Mouse (Mus musculus): ENCODE results near the gene Gfer. TPM values are rescaled to one million over a fixed set of nuclear protein-coding genes. Genes with fewer than 3 reads are reported as not detected.
A peak's percentile ranks its signal among the peaks of the same experiment; 100 is the strongest.

Gfer gene
- polyA plus RNA-seq, 1 experiment = 29.8 TPM

DNA sequence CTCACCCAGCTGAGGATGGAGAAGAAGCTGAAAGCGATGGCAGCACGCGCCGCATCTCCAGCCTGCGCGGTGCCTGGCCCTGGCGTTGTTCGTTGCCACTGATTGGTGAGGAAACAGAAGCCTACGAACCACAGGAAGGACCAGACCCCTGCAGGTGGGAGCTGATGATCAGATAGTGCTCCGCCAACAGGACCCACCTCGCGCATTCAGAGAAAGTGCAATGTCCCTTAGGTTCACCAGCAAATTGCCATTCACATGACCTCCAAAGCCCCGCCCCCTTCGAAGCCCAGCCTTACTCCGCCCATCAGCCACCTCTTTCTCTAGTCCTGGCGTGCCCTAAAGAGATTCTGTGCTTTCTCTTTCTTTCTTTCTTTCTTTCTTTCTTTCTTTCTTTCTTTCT, 9.4 kb downstream of the Gfer start:
- 50% methylated on average over 16 of the region's 16 CpGs for WGBS
- Histone ChIP-seq H3K4me1 (ENCODE audit: control insufficient read depth, insufficient read depth, low read length) (no peaks in the 10 kb centered on the region), H3K27ac (ENCODE audit: insufficient read depth, low read depth, low read length) (no peak overlapping the region), H3K4me3 (ENCODE audit: insufficient read depth, low read depth, low read length) (no peak overlapping the region), H3K27me3 (replicated peaks; ENCODE audit: control insufficient read depth, insufficient read depth, low read length) (0 out of 2 replicates have a peak, but pooled peaks cover 2% of the 10 kb centered on the region), H3K36me3 (ENCODE audit: control insufficient read depth, insufficient read depth, low read length) (no peaks in the 10 kb centered on the region)
- TF ChIP-seq CTCF (conservative IDR thresholded peaks at IDR 0.05; ENCODE audit: insufficient read depth, insufficient read length, low read depth, low read length) = no peak
- no peak for TF ChIP-seq POLR2A (IDR thresholded peaks at IDR 0.05; ENCODE audit: low read depth, low read length)
- peak; percentile 72 for DNase-seq

DNA sequence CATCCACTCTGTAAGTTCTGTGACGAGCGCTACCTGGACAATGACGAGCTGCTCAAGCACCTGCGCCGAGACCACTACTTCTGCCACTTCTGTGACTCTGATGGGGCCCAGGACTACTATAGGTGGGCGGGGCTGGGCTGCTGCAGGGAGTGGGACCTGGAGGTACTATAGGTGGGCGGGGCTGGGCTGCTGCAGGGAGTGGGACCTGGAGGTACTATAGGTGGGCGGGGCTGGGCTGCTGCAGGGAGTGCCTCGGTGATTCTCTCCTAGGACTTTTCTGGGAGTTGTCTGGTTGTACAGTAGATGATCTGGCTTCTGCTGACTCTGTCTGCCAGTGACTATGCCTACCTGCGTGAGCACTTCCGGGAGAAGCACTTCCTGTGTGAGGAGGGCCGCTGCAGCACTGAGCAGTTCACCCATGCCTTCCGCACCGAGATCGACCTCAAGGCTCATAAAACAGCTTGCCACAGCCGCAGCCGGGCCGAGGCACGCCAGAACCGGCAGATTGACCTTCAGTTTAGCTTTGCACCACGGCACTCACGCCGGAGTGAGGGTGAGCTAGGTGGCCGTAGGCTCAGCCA, 18.4 kb downstream of the Gfer start:
- Histone ChIP-seq H3K27me3 (replicated peaks; ENCODE audit: control insufficient read depth, insufficient read depth, low read length) (no peaks in the 10 kb centered on the region), H3K4me1 (ENCODE audit: control insufficient read depth, insufficient read depth, low read length) (no peaks in the 10 kb centered on the region), H3K36me3 (ENCODE audit: control insufficient read depth, insufficient read depth, low read length) (no peaks in the 10 kb centered on the region), H3K27ac (ENCODE audit: insufficient read depth, low read depth, low read length) (no peak overlapping the region), H3K4me3 (ENCODE audit: insufficient read depth, low read depth, low read length) (no peak overlapping the region)
- no peak for DNase-seq
- 85% methylated on average over 24 of the region's 24 CpGs for WGBS
- TF ChIP-seq CTCF (conservative IDR thresholded peaks at IDR 0.05; ENCODE audit: insufficient read depth, insufficient read length, low read depth, low read length) = no peak

DNA sequence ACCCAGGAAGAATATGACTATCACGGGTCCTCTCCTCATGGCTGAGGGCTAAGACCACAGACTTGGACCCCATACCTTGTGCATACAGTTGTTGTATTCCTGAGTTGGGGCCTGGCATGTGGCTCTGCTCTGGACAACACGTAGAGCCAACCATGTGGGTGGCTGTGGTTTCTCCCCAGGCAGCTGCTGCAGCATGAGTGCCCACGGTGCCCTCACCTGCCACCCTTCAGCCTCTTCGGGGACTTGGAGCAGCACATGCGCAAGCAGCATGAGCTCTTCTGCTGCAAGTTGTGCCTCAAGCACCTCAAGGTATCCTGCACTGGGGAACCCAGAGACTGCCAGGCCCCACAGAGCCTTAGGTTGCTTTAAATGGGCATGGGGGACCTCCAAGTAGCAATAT, 19.1 kb downstream of the Gfer start:
- peaks cover 3% of the 10 kb centered on the region; the same call in 1 of the 2 replicates for H3K4me1 ChIP-seq (ENCODE audit: control insufficient read depth, insufficient read depth, low read length)
- H3K36me3 ChIP-seq (ENCODE audit: control insufficient read depth, insufficient read depth, low read length) = no peaks in the 10 kb centered on the region
- no peak for TF ChIP-seq CTCF (conservative IDR thresholded peaks at IDR 0.05; ENCODE audit: insufficient read depth, insufficient read length, low read depth, low read length)
- no peak for TF ChIP-seq POLR2A (IDR thresholded peaks at IDR 0.05; ENCODE audit: low read depth, low read length)
- WGBS = 94% methylated on average over 5 of the region's 5 CpGs
- no peak overlapping the region for H3K4me3 ChIP-seq (ENCODE audit: insufficient read depth, low read depth, low read length)
- DNase-seq = no peak
- H3K27ac ChIP-seq (ENCODE audit: insufficient read depth, low read depth, low read length) = no peak overlapping the region
- no peaks in the 10 kb centered on the region for H3K27me3 ChIP-seq (replicated peaks; ENCODE audit: control insufficient read depth, insufficient read depth, low read length)

DNA sequence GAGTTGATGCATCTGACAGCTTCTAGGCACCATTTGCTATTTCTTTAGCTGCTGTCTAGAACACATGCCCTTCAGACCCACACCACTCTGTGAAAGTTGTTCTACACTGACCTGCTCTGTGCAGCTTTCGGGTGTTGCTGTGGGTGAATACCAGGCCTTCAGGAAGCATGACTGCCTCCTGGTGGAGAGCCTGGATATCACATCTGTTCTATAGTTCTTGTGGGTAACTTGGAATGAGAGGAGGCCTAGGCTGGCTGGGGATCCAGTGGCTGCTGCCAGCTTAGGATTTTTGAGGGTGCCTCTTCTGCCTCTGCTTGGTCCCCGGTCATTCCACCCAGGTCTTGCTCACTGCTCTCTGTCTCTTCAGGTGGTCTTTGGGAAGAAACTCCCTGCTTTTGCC, 19.8 kb downstream of the Gfer start:
- peak; percentile 67 for DNase-seq
- H3K27me3 ChIP-seq (replicated peaks; ENCODE audit: control insufficient read depth, insufficient read depth, low read length) = no peaks in the 10 kb centered on the region
- TF ChIP-seq CTCF (conservative IDR thresholded peaks at IDR 0.05; ENCODE audit: insufficient read depth, insufficient read length, low read depth, low read length) (peak; percentile 66), POLR2A (IDR thresholded peaks at IDR 0.05; ENCODE audit: low read depth, low read length) (no peak)
- WGBS = 58% methylated on average over 2 of the region's 2 CpGs
- H3K27ac ChIP-seq (ENCODE audit: insufficient read depth, low read depth, low read length) = no peak overlapping the region
- H3K4me1 ChIP-seq (ENCODE audit: control insufficient read depth, insufficient read depth, low read length) = peaks cover 8% of the 10 kb centered on the region
- H3K4me3 ChIP-seq (ENCODE audit: insufficient read depth, low read depth, low read length) = no peak overlapping the region
- no peaks in the 10 kb centered on the region for H3K36me3 ChIP-seq (ENCODE audit: control insufficient read depth, insufficient read depth, low read length)

DNA sequence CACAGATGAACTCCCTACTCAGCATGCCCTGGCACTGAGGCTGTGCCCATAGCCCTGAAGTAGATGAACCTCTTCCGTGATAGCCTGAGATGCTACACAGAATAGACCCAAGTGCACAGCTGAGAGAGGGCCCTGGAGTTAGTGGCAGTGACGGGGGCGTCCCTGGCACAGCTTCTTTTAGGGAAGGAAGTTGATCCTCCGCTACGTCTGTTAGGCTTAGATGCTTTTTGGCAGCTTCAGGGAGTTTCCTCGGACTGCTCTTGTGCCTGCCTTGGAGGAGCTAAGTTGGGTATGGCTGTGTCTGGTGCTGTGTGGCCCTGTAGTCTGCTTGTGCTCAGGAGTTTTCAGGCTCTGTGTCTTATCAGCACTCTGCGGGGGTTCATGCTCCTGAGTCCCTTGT, 21.7 kb downstream of the Gfer start:
- no peaks in the 10 kb centered on the region for H3K36me3 ChIP-seq (ENCODE audit: control insufficient read depth, insufficient read depth, low read length)
- H3K27ac ChIP-seq (ENCODE audit: insufficient read depth, low read depth, low read length) = no peak overlapping the region
- no peak for DNase-seq
- TF ChIP-seq CTCF (conservative IDR thresholded peaks at IDR 0.05; ENCODE audit: insufficient read depth, insufficient read length, low read depth, low read length) (no peak), POLR2A (IDR thresholded peaks at IDR 0.05; ENCODE audit: low read depth, low read length) (no peak)
- H3K4me3 ChIP-seq (ENCODE audit: insufficient read depth, low read depth, low read length) = no peak overlapping the region
- WGBS = 64% methylated on average over 7 of the region's 7 CpGs
- H3K27me3 ChIP-seq (replicated peaks; ENCODE audit: control insufficient read depth, insufficient read depth, low read length) = no peaks in the 10 kb centered on the region
- peaks cover 14% of the 10 kb centered on the region for H3K4me1 ChIP-seq (ENCODE audit: control insufficient read depth, insufficient read depth, low read length)

DNA sequence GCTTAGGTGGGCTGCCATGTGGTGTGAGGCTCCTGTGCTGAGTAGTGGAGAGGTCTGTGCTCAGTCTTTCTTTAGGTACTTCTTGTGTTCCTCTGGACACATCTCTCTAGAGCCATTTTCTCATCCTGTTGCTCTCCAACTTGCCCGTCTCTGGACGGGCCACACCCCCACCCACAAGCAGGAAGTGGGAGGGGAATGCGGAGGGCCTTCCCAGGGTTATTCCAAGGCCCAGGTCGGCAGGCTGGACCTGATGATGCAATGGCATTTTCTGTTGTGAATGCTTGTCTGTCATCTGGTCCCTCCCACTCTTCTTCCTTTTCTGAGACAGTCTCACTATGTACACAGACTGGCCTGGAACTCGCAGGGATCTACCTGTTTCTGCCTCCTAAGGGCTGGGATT, 23.8 kb downstream of the Gfer start:
- WGBS = 13% methylated on average over 5 of the region's 5 CpGs
- TF ChIP-seq POLR2A (IDR thresholded peaks at IDR 0.05; ENCODE audit: low read depth, low read length) (no peak), CTCF (conservative IDR thresholded peaks at IDR 0.05; ENCODE audit: insufficient read depth, insufficient read length, low read depth, low read length) (no peak)
- Histone ChIP-seq H3K27me3 (replicated peaks; ENCODE audit: control insufficient read depth, insufficient read depth, low read length) (no peaks in the 10 kb centered on the region), H3K27ac (ENCODE audit: insufficient read depth, low read depth, low read length) (no peak overlapping the region), H3K36me3 (ENCODE audit: control insufficient read depth, insufficient read depth, low read length) (no peaks in the 10 kb centered on the region), H3K4me3 (ENCODE audit: insufficient read depth, low read depth, low read length) (no peak overlapping the region), H3K4me1 (ENCODE audit: control insufficient read depth, insufficient read depth, low read length) (peaks cover 14% of the 10 kb centered on the region)
- DNase-seq = peak; percentile 82

DNA sequence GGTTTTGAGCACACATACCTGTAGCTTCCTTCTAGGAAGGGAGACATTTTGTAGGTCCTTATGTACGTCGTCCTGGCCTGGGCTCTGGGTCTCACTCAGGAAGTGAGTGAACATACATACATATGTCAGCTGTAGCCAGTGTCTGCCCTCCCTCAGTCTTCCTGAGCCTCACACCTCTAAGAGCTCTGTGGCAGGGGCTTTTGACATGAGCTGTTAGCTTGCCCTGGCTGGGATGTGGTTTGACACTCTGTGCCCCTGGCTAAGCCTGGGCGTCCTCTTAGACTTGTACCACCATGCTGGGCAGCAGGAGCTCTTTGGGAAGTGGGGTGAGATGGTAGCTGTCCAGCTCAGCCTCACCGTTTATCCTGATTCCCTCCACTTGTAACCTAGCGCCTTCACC, 24.6 kb downstream of the Gfer start:
- DNase-seq = no peak
- WGBS = 54% methylated on average over 5 of the region's 5 CpGs
- TF ChIP-seq POLR2A (IDR thresholded peaks at IDR 0.05; ENCODE audit: low read depth, low read length) = no peak
- TF ChIP-seq CTCF (conservative IDR thresholded peaks at IDR 0.05; ENCODE audit: insufficient read depth, insufficient read length, low read depth, low read length) = no peak
- Histone ChIP-seq H3K27me3 (replicated peaks; ENCODE audit: control insufficient read depth, insufficient read depth, low read length) (no peaks in the 10 kb centered on the region), H3K4me3 (ENCODE audit: insufficient read depth, low read depth, low read length) (no peak overlapping the region), H3K27ac (ENCODE audit: insufficient read depth, low read depth, low read length) (no peak overlapping the region), H3K4me1 (ENCODE audit: control insufficient read depth, insufficient read depth, low read length) (peaks cover 14% of the 10 kb centered on the region), H3K36me3 (ENCODE audit: control insufficient read depth, insufficient read depth, low read length) (no peaks in the 10 kb centered on the region)
